Mouse (Mus musculus): ENCODE data around the gene Fbxo8.

Fbxo8 gene

GRCm38 (mm10) chr8:56611736-56612135 is 60.8 kb downstream of the Fbxo8 start:
- DNase-seq (ENCODE audit: low spot score) = no peak

DNA sequence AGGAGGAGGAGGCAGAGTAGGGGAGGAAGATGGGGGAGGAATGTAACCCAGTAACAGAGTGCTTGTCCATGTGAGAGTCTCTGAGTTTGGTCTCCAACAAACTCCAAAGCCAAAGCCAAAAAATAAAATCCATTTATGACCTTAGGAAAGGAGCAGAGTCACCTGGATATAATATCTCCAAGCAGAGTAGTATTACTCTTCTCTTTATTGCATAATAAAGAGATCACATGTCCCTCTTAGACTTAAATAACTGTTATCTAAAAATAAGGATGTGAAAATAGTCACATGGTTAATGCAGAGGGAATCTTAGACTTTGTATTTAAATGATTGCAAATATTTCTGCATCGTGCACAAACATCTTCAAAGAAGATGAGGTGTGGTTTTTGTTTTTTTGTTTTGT is 63.3 kb downstream of the Fbxo8 start:
- no peak for DNase-seq (ENCODE audit: low spot score)

- peak; percentile 37 for DNase-seq (ENCODE audit: low spot score)
These were observed 64.1 kb downstream of the Fbxo8 start for GRCm38 (mm10) chr8:56615005-56615404.

GRCm38 (mm10) chr8:56616260-56616659 is 65.4 kb downstream of the Fbxo8 start:
- peak; percentile 38 for DNase-seq (ENCODE audit: low spot score)

DNA sequence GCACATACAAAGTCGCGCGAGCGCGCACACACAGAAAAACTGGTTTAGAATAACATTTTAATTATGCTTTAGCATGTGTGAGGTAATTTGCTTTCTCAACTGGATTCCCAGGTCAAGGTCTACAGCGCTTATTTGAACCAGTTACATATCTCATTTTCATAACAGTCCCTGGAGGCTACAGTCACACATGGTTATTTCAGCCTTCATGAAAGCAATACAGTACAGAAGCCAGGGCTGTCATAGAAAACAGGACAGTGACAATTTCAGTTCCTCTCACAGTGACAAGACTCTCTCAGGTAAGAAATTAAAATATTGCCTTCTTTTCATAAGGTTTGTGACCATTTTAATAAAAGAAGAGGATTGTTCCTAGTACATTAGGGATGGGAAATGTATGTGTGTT is 66.4 kb downstream of the Fbxo8 start:
- DNase-seq (ENCODE audit: low spot score) = no peak

- no peak for DNase-seq (ENCODE audit: low spot score)
These were observed 68.2 kb downstream of the Fbxo8 start for GRCm38 (mm10) chr8:56619056-56619455.

DNA sequence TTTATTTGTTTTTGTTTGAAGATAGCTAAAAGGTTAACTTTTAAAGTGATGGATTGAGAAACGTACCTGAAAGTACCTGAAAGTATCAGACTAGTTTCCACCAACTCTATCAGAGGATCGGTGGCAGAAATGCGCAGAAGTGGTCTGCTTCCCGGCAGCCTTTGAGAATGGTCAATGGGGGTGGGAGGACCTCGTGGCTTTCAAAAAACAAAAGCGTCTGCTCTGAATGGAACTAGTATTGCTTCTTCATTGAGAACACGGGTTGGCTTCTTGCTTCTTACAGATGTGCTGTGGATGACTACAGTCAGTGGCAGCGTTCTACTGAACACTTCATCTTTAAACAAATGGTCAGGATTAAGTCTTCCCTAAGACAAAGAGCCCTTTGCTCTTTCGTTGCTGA is 68.7 kb downstream of the Fbxo8 start:
- DNase-seq (ENCODE audit: low spot score) = no peak

DNA sequence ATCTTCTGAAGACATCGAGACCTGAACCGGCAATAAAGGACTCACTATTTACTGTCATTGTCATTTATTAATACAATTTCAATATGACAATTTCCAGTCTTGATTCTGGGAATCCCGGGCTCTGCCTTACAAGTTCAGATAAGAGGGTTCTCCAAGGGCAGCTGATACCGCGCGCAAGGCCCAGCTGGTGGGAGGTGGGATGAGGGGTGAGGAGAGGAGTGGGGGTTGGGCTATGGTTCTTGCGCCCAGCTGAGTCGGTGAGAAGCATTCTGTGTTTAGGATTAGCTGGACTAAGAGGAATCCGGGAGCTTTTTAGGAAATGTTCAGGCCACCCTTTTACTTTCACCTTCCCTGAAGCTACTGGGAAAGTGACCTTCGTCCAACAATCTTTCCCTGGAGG is 69.8 kb downstream of the Fbxo8 start:
- DNase-seq (ENCODE audit: low spot score) = no peak

DNA sequence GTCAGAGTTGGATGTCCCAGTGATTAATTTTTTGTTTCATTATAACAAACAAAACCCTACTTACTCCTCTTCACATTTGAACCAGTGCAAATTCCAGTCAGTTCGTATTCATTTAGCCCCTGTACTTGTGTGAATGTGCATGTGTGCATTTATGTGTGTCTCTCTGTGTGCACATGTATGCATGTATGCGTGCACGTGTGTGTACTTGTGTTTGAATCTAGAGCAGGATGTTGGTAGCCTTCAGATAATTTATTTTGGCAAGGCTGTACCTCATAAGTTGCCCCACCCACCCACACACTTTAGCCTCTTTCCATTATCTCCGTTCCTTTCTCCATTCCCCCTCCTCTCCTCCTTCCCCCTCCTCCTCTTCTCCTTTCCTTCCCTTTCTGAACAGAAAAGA is 70.2 kb downstream of the Fbxo8 start:
- DNase-seq (ENCODE audit: low spot score) = no peak

DNA sequence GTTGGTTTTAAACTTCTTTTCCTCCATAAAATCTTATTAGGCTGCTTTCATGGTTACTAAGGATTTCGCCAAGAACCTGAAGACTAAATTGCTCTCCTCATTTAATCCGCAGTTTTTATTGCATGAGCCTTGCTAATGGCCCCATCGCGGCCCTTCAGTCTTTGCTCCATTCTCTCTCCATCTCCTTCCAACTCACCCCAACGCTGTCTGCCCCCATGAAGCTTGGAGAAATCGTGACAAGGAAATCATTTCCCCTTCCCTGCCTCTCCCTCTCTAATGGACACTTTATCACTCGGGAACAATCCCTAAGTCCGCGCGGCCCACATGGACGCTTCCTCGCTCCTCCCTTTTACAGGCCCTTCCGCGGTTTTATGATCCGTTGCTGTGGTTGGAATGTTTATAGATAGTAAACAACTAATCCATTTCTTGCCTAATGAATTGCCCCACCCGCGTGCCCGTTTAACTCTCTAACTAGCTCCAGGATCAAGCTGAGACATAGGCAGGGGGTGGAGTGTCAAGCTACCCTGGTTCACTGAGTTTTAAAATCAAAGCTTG is 71.7 kb downstream of the Fbxo8 start:
- DNase-seq (ENCODE audit: low spot score) = no peak

GRCm38 (mm10) chr8:56623346-56623745 is 72.5 kb downstream of the Fbxo8 start:
- DNase-seq (ENCODE audit: low spot score) = no peak

DNA sequence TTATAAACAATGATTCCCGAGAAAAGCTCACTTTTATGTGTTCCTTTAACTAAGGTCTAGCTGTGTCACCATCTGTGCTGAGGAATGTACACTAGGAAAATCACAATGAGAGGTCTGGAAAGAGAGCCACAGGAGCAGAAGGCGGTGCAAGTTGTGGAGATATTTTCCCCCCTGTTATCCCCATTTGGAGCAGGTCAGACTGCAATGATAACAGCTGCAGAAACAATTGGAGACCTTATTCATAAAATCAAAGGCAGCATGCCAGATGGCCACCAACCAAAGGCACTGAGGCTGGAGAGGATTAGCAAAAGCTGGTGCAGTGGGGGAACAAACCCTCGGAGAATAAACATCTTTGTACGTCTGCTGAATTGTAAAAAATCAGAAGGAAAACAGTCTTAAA is 78.3 kb downstream of the Fbxo8 start:
- DNase-seq (ENCODE audit: low spot score) = no peak

GRCm38 (mm10) chr8:56639277-56639676 is 88.4 kb downstream of the Fbxo8 start:
- DNase-seq (ENCODE audit: low spot score) = no peak

All from c-Kit-positive CD71-positive TER-119-positive erythroid progenitor cells, embryonic 14.5 days (primary cell).